Mouse (Mus musculus) liver, adult 2 months (tissue): ENCODE results near the gene Mcm8. TPM values are rescaled to one million over a fixed set of nuclear protein-coding genes. Genes with fewer than 3 reads are reported as not detected.

Source experiments
- DNase-seq: peaks from one replicate; pipeline ENCODE4 v3.0.0-alpha.2; 2011; ENCODE audit warnings: low read depth, low spot score; ENCODE audit errors: extremely low read depth
- H3K27ac ChIP-seq: fragments of 200-500 bp; replicated peaks from 2 replicates; pipeline ENCODE4 v1.5.1; 2012; ENCODE audit warnings: low read depth, mild to moderate bottlenecking, control low read depth, inconsistent platforms, low read length; ENCODE audit not compliant: insufficient read depth
- H3K27me3 ChIP-seq: fragments of 200-500 bp; 2 replicates; pipeline ENCODE4 v1.6.1; 2012; ENCODE audit warnings: mild to moderate bottlenecking, moderate library complexity, low read length, inconsistent platforms; ENCODE audit not compliant: control insufficient read depth, insufficient read depth
- H3K36me3 ChIP-seq: fragments of 200-500 bp; 2 replicates; pipeline ENCODE4 v1.6.1; 2012; ENCODE audit warnings: low read length, inconsistent platforms; ENCODE audit not compliant: control insufficient read depth, insufficient read depth
- H3K4me1 ChIP-seq: fragments of 200-500 bp; 2 replicates; pipeline ENCODE4 v1.6.1; 2011; ENCODE audit warnings: low read length; ENCODE audit not compliant: control insufficient read depth, insufficient read depth
- H3K4me3 ChIP-seq: fragments of 200-500 bp; 2 replicates; pipeline ENCODE4 v1.5.1; 2011; ENCODE audit warnings: low read depth, mild to moderate bottlenecking, control low read depth, low read length, moderate library complexity; ENCODE audit not compliant: insufficient read depth
- H3K79me2 ChIP-seq: fragments of 200-500 bp; 2 replicates; pipeline ENCODE4 v1.6.1; 2012; ENCODE audit warnings: inconsistent platforms, mild to moderate bottlenecking, low read length, moderate library complexity; ENCODE audit not compliant: control insufficient read depth, insufficient read depth
- H3K9ac ChIP-seq: fragments of 200-500 bp; 2 replicates; pipeline ENCODE4 v1.6.1; 2012; ENCODE audit warnings: low read depth, mild to moderate bottlenecking, control low read depth, inconsistent platforms, low read length
- CTCF ChIP-seq: fragments of 200-500 bp; IDR thresholded peaks from 2 replicates; pipeline ENCODE4 v1.5.1; 2011; ENCODE audit warnings: low read depth, low read length, control low read depth
- POLR2A ChIP-seq: fragments of 200-500 bp; IDR thresholded peaks from 2 replicates; pipeline ENCODE4 v1.6.1; 2011; ENCODE audit warnings: low read length, control low read depth; ENCODE audit not compliant: insufficient read depth; ENCODE audit errors: extremely low read depth
- WGBS: fragments of 180-500 bp; shearing (Covaris S2); methylation state at CpG from one replicate; pipeline ENCODE4 v1.1.7; 2018; 5-methylcytosine and 5-hydroxymethylcytosine counted together
- polyA plus RNA-seq: library from polyadenylated mRNA; depleted of rRNA; stranded (reverse); fragments of >200 nt; gene quantifications from 2 replicates; pipeline ENCODE4 v1.2.3, GENCODE M21; 2012
- total RNA-seq: library from RNA; depleted of rRNA; stranded (reverse); fragments of >200 nt; gene quantifications from 2 replicates; pipeline ENCODE4 v1.2.3, GENCODE M21; 2014

Mcm8 gene
- total and polyA plus RNA-seq, 2 experiments, result 0.54 to 1.8 TPM

GRCm38 (mm10) chr2:132873657-132874326 lies 57.9 kb downstream of the Mcm8 start:
- WGBS, result 76% methylated on average over 10 of the region's 10 CpGs
- Histone ChIP-seq H3K4me1 (peaks cover 12% of the 10 kb centered on the region), H3K36me3 (no peaks in the 10 kb centered on the region), H3K79me2 (no peaks in the 10 kb centered on the region), H3K27me3 (peaks cover 2% of the 10 kb centered on the region; the same call in 1 of the 2 replicates), H3K9ac (no peak overlapping the region), H3K27ac (no peak overlapping the region), H3K4me3 (no peak overlapping the region)
- DNase-seq, result no peak
- TF ChIP-seq POLR2A (no peak), CTCF (no peak)

- 25% methylated on average over 1 of the region's 1 CpGs for WGBS
- no peaks in the 10 kb centered on the region for H3K36me3 ChIP-seq
- H3K4me1 ChIP-seq, result peaks cover 12% of the 10 kb centered on the region
These were observed 61.0 kb downstream of the Mcm8 start for GRCm38 (mm10) chr2:132876991-132877390.

GRCm38 (mm10) chr2:132879261-132880044 lies 63.5 kb downstream of the Mcm8 start:
- Histone ChIP-seq H3K9ac (peak overlapping the region; percentile 44), H3K4me1 (peaks cover 12% of the 10 kb centered on the region), H3K79me2 (no peaks in the 10 kb centered on the region), H3K4me3 (peak overlapping the region; percentile 53; the same call in 1 of the 2 replicates), H3K27ac (no peak overlapping the region), H3K36me3 (no peaks in the 10 kb centered on the region), H3K27me3 (peaks cover 3% of the 10 kb centered on the region; the same call in 1 of the 2 replicates)
- no peak for TF ChIP-seq POLR2A
- no peak for TF ChIP-seq CTCF
- DNase-seq, result peak; percentile 24
- WGBS, result 1% methylated on average over 58 of the region's 58 CpGs

More at GRCm38 (mm10) chr2:132876991-132877390, 61.0 kb downstream of the Mcm8 start:
- H3K4me3 ChIP-seq, result no peak overlapping the region
- no peaks in the 10 kb centered on the region for H3K79me2 ChIP-seq
- peaks cover 3% of the 10 kb centered on the region; the same call in 1 of the 2 replicates for H3K27me3 ChIP-seq
- no peak overlapping the region for H3K27ac ChIP-seq
- DNase-seq, result peak; percentile 86
- no peak for TF ChIP-seq POLR2A
- TF ChIP-seq CTCF, result no peak
- H3K9ac ChIP-seq, result no peak overlapping the region

- 30% methylated on average over 12 of the region's 12 CpGs for WGBS
- peaks cover 3% of the 10 kb centered on the region; the same call in 1 of the 2 replicates for H3K27me3 ChIP-seq
These were observed 65.1 kb downstream of the Mcm8 start, which contains the start of gene Lrrn4 for GRCm38 (mm10) chr2:132880844-132881645. Lrrn4 (minus strand) TSS chr2:132880891.

GRCm38 (mm10) chr2:132884303-132884967 lies 68.5 kb downstream of the Mcm8 start:
- DNase-seq, result no peak

More at GRCm38 (mm10) chr2:132880844-132881645, 65.1 kb downstream of the Mcm8 start, which contains the start of gene Lrrn4:
- Histone ChIP-seq H3K27ac (no peak within 1 kb of the TSS), H3K36me3 (no peaks in the 10 kb centered on the region), H3K4me1 (peaks cover 12% of the 10 kb centered on the region), H3K9ac (no peak within 1 kb of the TSS), H3K4me3 (no peak within 1 kb of the TSS), H3K79me2 (no peaks in the 10 kb centered on the region)
- no peak for DNase-seq
- TF ChIP-seq CTCF, result no peak
- TF ChIP-seq POLR2A, result no peak

More at GRCm38 (mm10) chr2:132884303-132884967, 68.5 kb downstream of the Mcm8 start:
- Histone ChIP-seq H3K27me3 (no peaks in the 10 kb centered on the region), H3K27ac (no peak overlapping the region), H3K9ac (no peak overlapping the region), H3K4me3 (no peak overlapping the region), H3K36me3 (no peaks in the 10 kb centered on the region), H3K79me2 (no peaks in the 10 kb centered on the region), H3K4me1 (no peaks in the 10 kb centered on the region)
- TF ChIP-seq POLR2A, result no peak
- no peak for TF ChIP-seq CTCF
- 74% methylated on average over 8 of the region's 8 CpGs for WGBS
